Mouse (Mus musculus) heart, embryonic 16.5 days (tissue): ENCODE measurements around the gene Inhbe. TPM values are rescaled to one million over a fixed set of nuclear protein-coding genes. Genes with fewer than 3 reads are reported as not detected.
A peak's percentile ranks its signal among the peaks of the same experiment; 100 is the strongest.

ENCODE experiments used
- ATAC-seq: fragments of 200-750 bp; cut with Nextera tagmentation; replicated peaks from 2 replicates; pipeline ENCODE4 v1.8.0; 2017; ENCODE audit warnings: moderate number of reproducible peaks; ENCODE audit not compliant: insufficient read depth, low FRiP score; ENCODE audit errors: extremely low read depth
- H3K27ac ChIP-seq: fragments of 300-500 bp; sonication (generic); 2 replicates; pipeline ENCODE4 v1.5.1; 2014; ENCODE audit warnings: mild to moderate bottlenecking, low read length, control low read depth, moderate library complexity
- H3K27me3 ChIP-seq: fragments of 300-500 bp; sonication (generic); 2 replicates; pipeline ENCODE4 v1.6.1; 2014; ENCODE audit warnings: low read length, mixed read lengths; ENCODE audit not compliant: control insufficient read depth, insufficient read depth
- H3K36me3 ChIP-seq: fragments of 300-500 bp; sonication (generic); 2 replicates; pipeline ENCODE4 v1.6.1; 2014; ENCODE audit not compliant: control insufficient read depth, insufficient read depth
- H3K4me1 ChIP-seq: fragments of 300-500 bp; sonication (generic); 2 replicates; pipeline ENCODE4 v1.6.1; 2014; ENCODE audit warnings: low read length, mixed read lengths; ENCODE audit not compliant: control insufficient read depth, insufficient read depth
- H3K4me2 ChIP-seq: fragments of 300-500 bp; sonication (generic); 2 replicates; pipeline ENCODE4 v1.6.1; 2014; ENCODE audit warnings: low read depth, mild to moderate bottlenecking, control low read depth, low read length
- H3K4me3 ChIP-seq: fragments of 300-500 bp; sonication (generic); 2 replicates; pipeline ENCODE4 v1.5.1; 2014; ENCODE audit warnings: mild to moderate bottlenecking, control low read depth, low read length
- H3K9ac ChIP-seq: fragments of 300-500 bp; sonication (generic); 2 replicates; pipeline ENCODE4 v1.6.1; 2014; ENCODE audit warnings: low read length, control low read depth
- H3K9me3 ChIP-seq: fragments of 300-500 bp; sonication (generic); replicated peaks from 2 replicates; pipeline ENCODE4 v1.6.1; 2016; ENCODE audit warnings: low read length; ENCODE audit not compliant: control insufficient read depth
- WGBS: fragments of 180-500 bp; shearing (Covaris S2); extraction: QIAGEN DNeasy Blood & Tissue Kit; methylation state at CpG from one replicate; pipeline ENCODE4 v1.1.7; 2014; 5-methylcytosine and 5-hydroxymethylcytosine counted together
- polyA plus RNA-seq: library from polyadenylated mRNA; unstranded; fragments of >200 nt; fragmentation: Nextera tagmentation; extraction: Ambion mirVana; gene quantifications from 2 replicates; pipeline ENCODE4 v1.2.1, GENCODE M21; 2015

The Inhbe gene
- polyA plus RNA-seq, 1 experiment from 2014 or later = not detected

GRCm38 (mm10) chr10:127339683-127340576, 14.3 kb downstream of the Inhbe start:
- 0% methylated on average over 39 of the region's 42 CpGs for WGBS
- no peaks in the 10 kb centered on the region for H3K9me3 ChIP-seq
- peak overlapping the region; percentile 59 for H3K4me3 ChIP-seq

GRCm38 (mm10) chr10:127338930-127339682, 15.1 kb downstream of the Inhbe start:
- H3K9ac ChIP-seq = peak overlapping the region; percentile 61
- H3K27ac ChIP-seq = no peak overlapping the region
- WGBS = under 1% methylated on average over 28 of the region's 31 CpGs
- peak overlapping the region; percentile 59 for H3K4me3 ChIP-seq
- peaks cover 22% of the 10 kb centered on the region for H3K27me3 ChIP-seq
- peaks cover 26% of the 10 kb centered on the region for H3K4me1 ChIP-seq
- H3K36me3 ChIP-seq = no peaks in the 10 kb centered on the region
- H3K9me3 ChIP-seq = no peaks in the 10 kb centered on the region
- peak; percentile 82 for ATAC-seq
- peak overlapping the region; percentile 98 for H3K4me2 ChIP-seq

More at GRCm38 (mm10) chr10:127339683-127340576, 14.3 kb downstream of the Inhbe start:
- peaks cover 21% of the 10 kb centered on the region for H3K27me3 ChIP-seq
- peak overlapping the region; percentile 61 for H3K9ac ChIP-seq
- peaks cover 26% of the 10 kb centered on the region for H3K4me1 ChIP-seq
- 0 out of 2 replicates have a peak, but pooled peaks have one; percentile 20 for ATAC-seq
- H3K36me3 ChIP-seq = no peaks in the 10 kb centered on the region
- peak overlapping the region; percentile 98 for H3K4me2 ChIP-seq
- no peak overlapping the region for H3K27ac ChIP-seq

- 65% methylated on average over 6 of the region's 6 CpGs for WGBS
- H3K27me3 ChIP-seq = peaks cover 23% of the 10 kb centered on the region
- H3K4me3 ChIP-seq = no peak overlapping the region
- H3K27ac ChIP-seq = no peak overlapping the region
- no peak overlapping the region for H3K4me2 ChIP-seq
- no peaks in the 10 kb centered on the region for H3K9me3 ChIP-seq
- no peak for ATAC-seq
- no peaks in the 10 kb centered on the region for H3K36me3 ChIP-seq
- H3K9ac ChIP-seq = no peak overlapping the region
- H3K4me1 ChIP-seq = peaks cover 26% of the 10 kb centered on the region
Observed at GRCm38 (mm10) chr10:127337536-127338099, 16.6 kb downstream of the Inhbe start.

GRCm38 (mm10) chr10:127336952-127337351, 17.3 kb downstream of the Inhbe start:
- H3K4me3 ChIP-seq = no peak overlapping the region
- peaks cover 23% of the 10 kb centered on the region for H3K4me1 ChIP-seq
- no peak overlapping the region for H3K9ac ChIP-seq
- peaks cover 23% of the 10 kb centered on the region for H3K27me3 ChIP-seq
- H3K9me3 ChIP-seq = no peaks in the 10 kb centered on the region
- no peak for ATAC-seq
- H3K36me3 ChIP-seq = no peaks in the 10 kb centered on the region
- H3K4me2 ChIP-seq = no peak overlapping the region
- 47% methylated on average over 5 of the region's 5 CpGs for WGBS
- no peak overlapping the region for H3K27ac ChIP-seq

- Histone ChIP-seq H3K9ac (no peak overlapping the region), H3K4me1 (peaks cover 11% of the 10 kb centered on the region), H3K4me2 (no peak overlapping the region), H3K36me3 (no peaks in the 10 kb centered on the region), H3K9me3 (no peaks in the 10 kb centered on the region), H3K4me3 (no peak overlapping the region), H3K27me3 (peaks cover 14% of the 10 kb centered on the region), H3K27ac (no peak overlapping the region)
- ATAC-seq = no peak
- 66% methylated on average over 1 of the region's 1 CpGs for WGBS
Observed at GRCm38 (mm10) chr10:127335271-127335670, 18.9 kb downstream of the Inhbe start.

GRCm38 (mm10) chr10:127333152-127333551, 21.1 kb downstream of the Inhbe start:
- 64% methylated on average over 5 of the region's 5 CpGs for WGBS
- Histone ChIP-seq H3K4me2 (no peak overlapping the region), H3K4me1 (no peaks in the 10 kb centered on the region), H3K4me3 (no peak overlapping the region), H3K9me3 (no peaks in the 10 kb centered on the region), H3K27ac (no peak overlapping the region), H3K36me3 (no peaks in the 10 kb centered on the region), H3K27me3 (peaks cover 18% of the 10 kb centered on the region), H3K9ac (no peak overlapping the region)
- ATAC-seq = no peak

- Histone ChIP-seq H3K9ac (no peak overlapping the region; the same call in 1 of the 2 replicates), H3K9me3 (no peaks in the 10 kb centered on the region; the same call in 1 of the 2 replicates), H3K27me3 (peaks cover 21% of the 10 kb centered on the region), H3K36me3 (no peaks in the 10 kb centered on the region), H3K27ac (no peak overlapping the region), H3K4me2 (peak overlapping the region; percentile 29; the same call in 1 of the 2 replicates), H3K4me3 (no peak overlapping the region), H3K4me1 (no peaks in the 10 kb centered on the region)
- 39% methylated on average over 29 of the region's 31 CpGs for WGBS
- ATAC-seq = no peak
Observed at GRCm38 (mm10) chr10:127332211-127332874, 21.9 kb downstream of the Inhbe start.

GRCm38 (mm10) chr10:127330212-127330611, 24.0 kb downstream of the Inhbe start:
- Histone ChIP-seq H3K36me3 (no peaks in the 10 kb centered on the region), H3K27ac (no peak overlapping the region), H3K9ac (no peak overlapping the region), H3K4me1 (peaks cover 11% of the 10 kb centered on the region), H3K9me3 (peaks cover 3% of the 10 kb centered on the region; the same call in 1 of the 2 replicates), H3K4me3 (no peak overlapping the region), H3K27me3 (peaks cover 35% of the 10 kb centered on the region), H3K4me2 (no peak overlapping the region)
- ATAC-seq = no peak
- WGBS = 78% methylated on average over 7 of the region's 7 CpGs
